Mouse (Mus musculus) gastrocnemius, postnatal 36 days (tissue): ENCODE measurements around the gene Col6a4. TPM values are rescaled to one million over a fixed set of nuclear protein-coding genes. Genes with fewer than 3 reads are reported as not detected.

ENCODE experiments used
- DNase-seq, 2 experiments: peaks; one replicate each; pipeline ENCODE4 v3.0.0; 2022
- intact Hi-C: fragments of 180-260 bp; cut with DNase I; formaldehyde crosslinking; loops from one replicate; pipeline ENCODE4 v1.15.1; 2025
- total RNA-seq, 2 experiments: library from RNA; stranded (reverse); gene quantifications; 2 replicates each; pipeline ENCODE4 v1.2.3; 2021

The Col6a4 gene
- total RNA-seq, 2 experiments from 2014 or later: not detected

DNA sequence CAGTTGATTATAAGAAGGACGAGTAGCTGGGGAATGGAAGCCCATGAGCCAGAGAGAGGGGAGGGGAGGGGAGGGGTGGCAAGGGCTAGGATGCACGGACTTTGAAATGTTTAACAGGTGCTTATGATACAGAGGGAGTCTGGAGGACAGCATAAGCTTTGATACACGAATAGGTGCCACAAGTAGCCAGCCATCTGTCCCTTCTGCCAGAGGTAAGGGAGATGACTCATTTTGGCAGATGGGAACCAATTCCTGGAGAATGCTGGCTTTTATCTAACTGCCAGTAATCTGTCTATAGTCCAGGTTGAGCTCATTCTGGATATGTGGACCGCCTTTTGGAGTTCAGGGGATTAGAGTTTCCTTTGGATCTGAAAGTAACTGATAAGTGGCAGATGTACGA is 20.3 kb downstream of the Col6a4 start:
- intact Hi-C loops: no loop called here
- DNase-seq: no peak

- DNase-seq: no peak
- intact Hi-C loops: no loop called here
Observed at GRCm38 (mm10) chr9:106073956-106074355, 22.6 kb downstream of the Col6a4 start.

- intact Hi-C loops: no loop called here
- DNase-seq: no peak
Observed at GRCm38 (mm10) chr9:106071651-106072050, 24.9 kb downstream of the Col6a4 start.

- DNase-seq: no peak
- intact Hi-C loops: no loop called here
Observed at GRCm38 (mm10) chr9:106053446-106053845, 43.1 kb downstream of the Col6a4 start.

DNA sequence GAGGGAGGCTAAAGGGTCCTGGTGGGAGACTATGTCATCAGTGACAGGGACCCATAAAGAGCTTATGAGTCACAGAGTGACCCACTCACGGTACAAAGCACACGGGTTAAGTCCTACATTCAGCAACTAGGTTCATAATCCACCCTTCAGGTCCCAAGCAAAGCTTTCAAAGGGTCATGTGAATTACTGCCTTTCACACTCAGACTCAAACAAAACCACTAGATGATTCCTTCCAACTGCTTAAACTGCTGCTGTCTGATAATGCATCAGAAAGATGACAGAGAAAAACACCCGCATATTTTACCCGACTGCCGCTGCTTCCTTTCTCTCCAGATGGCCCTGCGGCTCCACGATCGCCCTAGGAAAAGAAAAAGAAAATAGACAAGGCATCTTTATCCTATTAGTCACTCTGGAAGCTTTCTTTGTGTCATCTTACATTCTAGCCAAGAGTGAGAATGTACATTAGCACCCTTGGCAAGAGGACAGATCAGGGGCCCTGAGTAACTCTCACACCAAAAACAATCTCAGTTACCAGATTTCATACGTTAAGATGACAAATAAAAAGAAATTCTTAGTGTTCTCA is 52.6 kb downstream of the Col6a4 start:
- DNase-seq: no peak
- intact Hi-C loops: no loop called here

- intact Hi-C loops: loop anchor here (5.0 kb wide), 1 partner anchor 348 kb away; no protein-coding TSS in a partner anchor
- DNase-seq: no peak
Observed at GRCm38 (mm10) chr9:106039915-106040659, 56.5 kb downstream of the Col6a4 start.

DNA sequence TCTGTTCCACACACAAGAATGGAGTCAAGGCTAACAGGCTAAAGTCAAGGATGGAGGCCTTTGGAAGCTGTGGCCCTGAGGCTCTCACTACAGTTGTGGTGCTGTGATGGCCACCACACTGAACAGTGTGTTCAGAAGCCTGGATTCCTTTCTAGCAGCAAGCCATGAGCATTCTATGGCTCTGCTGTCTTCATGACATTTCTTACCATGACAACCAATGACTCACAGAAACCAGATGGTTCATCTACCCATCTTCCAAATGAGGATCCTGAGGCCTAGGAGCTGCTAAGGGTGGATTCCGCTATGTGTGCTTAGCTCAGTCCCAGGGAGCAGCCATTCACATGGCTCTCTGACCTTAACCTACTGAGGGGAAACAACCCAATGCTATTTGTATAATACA is 57.3 kb downstream of the Col6a4 start:
- no peak for DNase-seq
- intact Hi-C loops: loop anchor here (5.0 kb wide), 1 partner anchor 347 kb away; no protein-coding TSS in a partner anchor

- DNase-seq: no peak
- intact Hi-C loops: loop anchor here (5.0 kb wide), 1 partner anchor 347 kb away; no protein-coding TSS in a partner anchor
Observed at GRCm38 (mm10) chr9:106038865-106039264, 57.7 kb downstream of the Col6a4 start.

DNA sequence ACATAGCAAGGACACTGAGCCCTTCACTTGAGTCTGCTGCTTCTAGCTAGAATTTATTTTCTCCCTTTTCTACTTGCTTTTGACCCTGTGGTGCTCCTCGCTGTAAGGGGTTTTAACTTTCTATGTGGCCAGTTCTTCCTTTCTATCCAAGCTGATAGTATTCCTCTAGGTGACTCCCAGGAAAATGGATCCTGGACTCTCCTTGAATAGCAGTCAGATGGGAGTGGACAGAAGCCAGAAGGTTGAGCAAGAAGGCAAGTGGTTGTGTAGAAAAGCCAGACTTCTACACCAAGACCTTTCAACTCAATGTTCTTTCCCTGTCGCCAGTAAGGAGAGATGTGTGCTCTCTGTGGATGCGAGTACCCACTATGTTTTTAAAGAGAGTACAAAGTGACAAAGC is 80.9 kb downstream of the Col6a4 start:
- DNase-seq: no peak
- intact Hi-C loops: no loop called here

GRCm38 (mm10) chr9:106013139-106013538 is 83.4 kb downstream of the Col6a4 start:
- DNase-seq: no peak
- intact Hi-C loops: no loop called here

GRCm38 (mm10) chr9:105997955-105998354 is 98.6 kb downstream of the Col6a4 start:
- DNase-seq: no peak
- intact Hi-C loops: no loop called here

DNA sequence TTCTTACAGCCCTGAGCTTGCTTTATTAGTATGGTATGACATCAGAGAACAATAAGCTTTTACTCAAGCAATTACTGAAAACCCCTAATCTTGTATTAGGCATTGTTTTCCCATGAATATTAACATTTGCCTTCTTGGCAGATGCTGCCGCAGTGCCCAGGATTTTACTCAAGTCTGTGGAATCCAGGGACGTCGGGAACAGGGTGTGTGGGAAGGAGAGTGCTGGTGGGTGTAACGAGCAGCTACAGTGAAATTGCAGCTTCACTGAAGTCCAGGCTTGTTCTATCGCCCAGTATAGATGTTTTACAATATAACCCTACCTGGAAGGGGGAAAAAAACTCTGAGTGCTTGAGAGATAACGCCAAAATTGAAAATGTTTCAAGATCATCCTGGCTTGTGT is 104.2 kb downstream of the Col6a4 start:
- DNase-seq: no peak
- intact Hi-C loops: loop anchor here (5.0 kb wide), 1 partner anchor 300 kb away; no protein-coding TSS in a partner anchor

- intact Hi-C loops: loop anchor here (5.0 kb wide), 1 partner anchor 298 kb away; no protein-coding TSS in a partner anchor
- DNase-seq: no peak
Observed at GRCm38 (mm10) chr9:105990099-105990498, 106.5 kb downstream of the Col6a4 start.

DNA sequence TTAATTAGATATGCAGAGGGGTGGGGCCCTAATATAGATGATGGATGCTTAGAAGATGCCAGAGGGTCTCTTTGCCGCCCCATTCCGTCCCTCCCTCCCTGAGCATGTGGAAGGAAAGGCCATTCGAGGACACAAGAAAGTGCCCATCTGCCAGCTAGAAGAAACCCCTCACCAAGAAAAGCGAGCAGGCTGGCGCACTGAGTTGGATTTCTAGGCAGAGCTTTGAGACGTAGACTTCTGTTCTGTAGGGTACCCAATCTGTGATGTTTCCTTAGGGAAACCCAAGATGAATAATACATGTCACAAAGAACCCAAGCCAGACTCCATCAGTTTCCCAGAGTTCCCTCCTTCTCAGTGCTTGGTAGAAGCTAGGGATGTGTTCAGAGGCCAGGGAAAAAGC is 107.1 kb downstream of the Col6a4 start:
- DNase-seq: no peak
- intact Hi-C loops: no loop called here

GRCm38 (mm10) chr9:105988096-105988495 is 108.5 kb downstream of the Col6a4 start:
- intact Hi-C loops: no loop called here
- DNase-seq: no peak

- intact Hi-C loops: no loop called here
- DNase-seq: no peak
Observed at GRCm38 (mm10) chr9:105984931-105985519, 111.6 kb downstream of the Col6a4 start.

- no peak for DNase-seq
- intact Hi-C loops: no loop called here
Observed at GRCm38 (mm10) chr9:105978479-105978878, 118.1 kb downstream of the Col6a4 start.

DNA sequence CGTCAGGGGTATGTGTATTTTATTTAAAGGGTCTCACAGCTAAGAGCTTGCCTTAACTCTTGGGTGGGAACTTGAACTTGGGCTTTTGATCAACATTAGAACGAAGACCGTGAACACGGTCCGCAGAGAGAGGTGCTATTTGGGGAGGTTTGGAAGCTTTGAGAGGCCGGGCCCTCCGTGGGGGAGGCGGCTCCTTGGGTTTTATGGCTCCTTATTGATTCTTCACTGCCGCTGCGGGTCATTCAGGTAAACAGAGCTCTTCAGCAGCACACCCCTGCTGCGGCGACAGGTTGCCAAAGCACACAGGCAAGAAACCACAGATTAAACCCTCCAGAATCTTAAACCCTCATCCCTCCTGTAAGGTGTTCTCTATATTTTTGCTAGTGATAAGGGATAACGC is 119.7 kb downstream of the Col6a4 start:
- intact Hi-C loops: no loop called here
- DNase-seq: no peak

- intact Hi-C loops: no loop called here
- DNase-seq: no peak
Observed at GRCm38 (mm10) chr9:105976314-105976713, 120.3 kb downstream of the Col6a4 start.

DNA sequence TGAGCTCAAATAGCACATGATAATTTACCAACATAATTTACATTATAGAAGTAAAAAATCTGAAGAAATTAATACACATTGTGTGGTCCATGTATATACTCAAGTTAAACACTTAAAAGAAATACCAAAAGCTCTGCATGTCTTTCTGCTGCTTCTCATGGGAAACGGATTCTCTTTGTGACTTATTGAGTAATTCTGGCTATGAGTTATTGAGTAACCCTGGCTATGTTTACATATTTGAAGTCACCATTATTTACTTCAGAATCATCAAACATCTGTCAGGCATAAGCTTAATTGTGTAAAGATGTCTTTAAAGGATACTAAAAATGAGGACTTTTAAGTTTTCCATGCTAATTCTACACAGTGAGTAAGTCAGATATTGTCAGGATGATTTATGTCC is 122.8 kb downstream of the Col6a4 start:
- intact Hi-C loops: no loop called here
- no peak for DNase-seq

- no peak for DNase-seq
- intact Hi-C loops: no loop called here
Observed at GRCm38 (mm10) chr9:105972031-105972430, 124.6 kb downstream of the Col6a4 start.
